Comparison of ENCODE assay signal across 15 mouse cellular contexts in the genomic region with DNA sequence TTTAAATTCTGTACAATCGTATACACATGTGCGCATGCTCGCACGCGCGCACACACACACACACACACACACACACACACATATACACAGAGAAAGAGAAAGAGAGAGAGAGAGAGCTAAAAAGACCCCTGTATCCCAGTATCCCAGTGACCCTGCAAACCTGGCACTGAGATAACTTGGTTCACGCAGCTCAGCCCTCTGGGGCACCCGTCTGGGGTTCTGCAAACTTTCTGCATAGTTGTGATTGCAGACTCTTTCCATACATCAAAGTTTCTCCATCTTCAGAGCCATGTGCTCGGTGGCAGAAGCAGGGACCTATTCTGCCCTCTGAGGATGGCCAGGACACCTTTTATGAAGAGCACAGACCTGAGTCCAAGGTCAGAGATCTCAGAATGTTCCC. TPM values are rescaled to one million over a fixed set of nuclear protein-coding genes. Genes with fewer than 3 reads are reported as not detected.
"Had no signal": no experiment of that assay in that cellular context is flagged by ENCODE, and none has a peak within 500 bp of the region (broad histone marks: within the 10 kb centered on the region; RNA-seq: fewer than 3 reads in every experiment).

No protein-coding gene starts in this region.

- DNase-seq: retina, postnatal 1 day; right cerebral cortex, adult 18-20 months; right cerebral cortex, postnatal 14 days; right cerebral cortex, postnatal 25 days; right cerebral cortex, postnatal 4 days; spleen, adult 18-20 months; thymus, adult 18-20 months; thymus, adult 2 months; thymus, postnatal 14 days; thymus, postnatal 25 days; thymus, postnatal 36 days; thymus, postnatal 4 days had no signal

- H3K9ac ChIP-seq: neural tube, embryonic 15.5 days; stomach, embryonic 15.5 days had no signal

- H3K9me3 ChIP-seq: neural tube, embryonic 15.5 days; stomach, embryonic 15.5 days had no signal

- H3K27ac ChIP-seq: neural tube, embryonic 15.5 days had no signal

- H3K4me2 ChIP-seq: neural tube, embryonic 15.5 days; stomach, embryonic 15.5 days had no signal

- H3K27me3 ChIP-seq: neural tube, embryonic 15.5 days; stomach, embryonic 15.5 days had no signal

- H3K4me3 ChIP-seq: neural tube, embryonic 15.5 days; stomach, embryonic 15.5 days had no signal

- H3K36me3 ChIP-seq: stomach, embryonic 15.5 days had no signal

RNA-seq across cellular contexts. Expression of a gene that starts 33.6 kb away (rescaled TPM):
- total RNA-seq: neutrophil, adult 5-6 weeks had no signal
